Comparison of ENCODE assay signal across 8 mouse cellular contexts in genomic region chr5:137756882-137757661, GRCm38 (mm10). TPM values are rescaled to one million over a fixed set of nuclear protein-coding genes. Genes with fewer than 3 reads are reported as not detected.
DNase-seq lines count a peak whose midpoint lies in the region; ATAC-seq and TF ChIP-seq lines count a peak whose summit lies in the region.

No protein-coding gene starts in this region.

- no peak for ATAC-seq in embryonic facial prominence, embryonic 13.5 days (ENCODE audit: insufficient number of reproducible peaks, insufficient read depth, low FRiP score, low TSS enrichment, low read depth)
- peak; percentile 46; the same call in 1 of the 2 replicates for ATAC-seq in midbrain, embryonic 14.5 days (ENCODE audit: low FRiP score, low TSS enrichment)

- peak; percentile 79 for DNase-seq in 416B (ENCODE audit: low read depth)
- DNase-seq in adrenal gland, postnatal 25 days: peak; percentile 83
- peak; percentile 90 for DNase-seq in heart, adult 8-10 months (ENCODE audit: low spot score)
- peak; percentile 91 for DNase-seq in kidney, adult 2 months
- DNase-seq in limb, embryonic 10.5 days (ENCODE audit: low spot score): peak; percentile 92
- DNase-seq in midbrain, embryonic 14.5 days: peak; percentile 94
- DNase-seq in spleen, adult 18-20 months: peak; percentile 70 to 85

- WGBS in embryonic facial prominence, embryonic 13.5 days: 44% methylated on average over 10 of the region's 10 CpGs
- 29% methylated on average over 10 of the region's 10 CpGs for WGBS in kidney, adult 2 months
- WGBS in limb, embryonic 10.5 days: 54% methylated on average over 10 of the region's 10 CpGs
- 39% methylated on average over 10 of the region's 10 CpGs for WGBS in midbrain, embryonic 14.5 days

- no peaks in the 10 kb centered on the region for H3K27me3 ChIP-seq in embryonic facial prominence, embryonic 13.5 days
- H3K27me3 ChIP-seq in kidney, adult 2 months (replicated peaks; ENCODE audit: control insufficient read depth, insufficient read depth, low read length): no peaks in the 10 kb centered on the region
- no peaks in the 10 kb centered on the region for H3K27me3 ChIP-seq in limb, embryonic 10.5 days (ENCODE audit: low read depth, poor library complexity, severe bottlenecking)
- no peaks in the 10 kb centered on the region for H3K27me3 ChIP-seq in midbrain, embryonic 14.5 days (ENCODE audit: control insufficient read depth, insufficient read depth, low read length)

- H3K27ac ChIP-seq in embryonic facial prominence, embryonic 13.5 days: no peak overlapping the region
- peak overlapping the region; percentile 42 for H3K27ac ChIP-seq in kidney, adult 2 months (ENCODE audit: insufficient read depth, low read depth, low read length)
- H3K27ac ChIP-seq in limb, embryonic 10.5 days: peak overlapping the region; percentile 26; the same call in 1 of the 2 replicates
- no peak overlapping the region for H3K27ac ChIP-seq in midbrain, embryonic 14.5 days (replicated peaks; ENCODE audit: low read depth, low read length)

- no peaks in the 10 kb centered on the region for H3K9me3 ChIP-seq in embryonic facial prominence, embryonic 13.5 days
- H3K9me3 ChIP-seq in limb, embryonic 10.5 days (replicated peaks): no peaks in the 10 kb centered on the region
- no peaks in the 10 kb centered on the region for H3K9me3 ChIP-seq in midbrain, embryonic 14.5 days (ENCODE audit: control insufficient read depth, low read length)

- TF ChIP-seq POLR2A in kidney, adult 2 months (IDR thresholded peaks at IDR 0.05; ENCODE audit: low read depth, low read length): no peak

- H3K4me1 ChIP-seq in embryonic facial prominence, embryonic 13.5 days: peaks cover 16% of the 10 kb centered on the region; the same call in 1 of the 2 replicates
- H3K4me1 ChIP-seq in kidney, adult 2 months (ENCODE audit: control insufficient read depth, insufficient read depth, low read length): peaks cover 9% of the 10 kb centered on the region
- H3K4me1 ChIP-seq in limb, embryonic 10.5 days: peaks cover 7% of the 10 kb centered on the region
- peaks cover 2% of the 10 kb centered on the region; the same call in 1 of the 2 replicates for H3K4me1 ChIP-seq in midbrain, embryonic 14.5 days (ENCODE audit: control insufficient read depth, insufficient read depth, low read length)

- peak overlapping the region; percentile 49; the same call in 1 of the 2 replicates for H3K9ac ChIP-seq in embryonic facial prominence, embryonic 13.5 days
- H3K9ac ChIP-seq in midbrain, embryonic 14.5 days (replicated peaks; ENCODE audit: low read length): no peak overlapping the region

- H3K4me2 ChIP-seq in embryonic facial prominence, embryonic 13.5 days: no peak overlapping the region
- H3K4me2 ChIP-seq in midbrain, embryonic 14.5 days (ENCODE audit: low read length): no peak overlapping the region

- H3K4me3 ChIP-seq in embryonic facial prominence, embryonic 13.5 days: no peak overlapping the region
- H3K4me3 ChIP-seq in kidney, adult 2 months (ENCODE audit: insufficient read depth, low read depth, low read length): no peak overlapping the region
- H3K4me3 ChIP-seq in limb, embryonic 10.5 days: no peak overlapping the region
- no peak overlapping the region for H3K4me3 ChIP-seq in midbrain, embryonic 14.5 days (replicated peaks; ENCODE audit: low read depth, low read length)

- TF ChIP-seq CTCF in kidney, adult 2 months (conservative IDR thresholded peaks at IDR 0.05; ENCODE audit: insufficient read depth, insufficient read length, low read depth, low read length): peak; percentile 95

- peaks cover 62% of the 10 kb centered on the region for H3K36me3 ChIP-seq in embryonic facial prominence, embryonic 13.5 days
- H3K36me3 ChIP-seq in kidney, adult 2 months (ENCODE audit: control insufficient read depth, insufficient read depth, low read length): no peaks in the 10 kb centered on the region; the same call in 1 of the 2 replicates
- H3K36me3 ChIP-seq in limb, embryonic 10.5 days: peaks cover 70% of the 10 kb centered on the region
- H3K36me3 ChIP-seq in midbrain, embryonic 14.5 days (ENCODE audit: control insufficient read depth, insufficient read depth, low read length): peaks cover 20% of the 10 kb centered on the region

RNA-seq across cellular contexts. Expression of gene Tsc22d4, which starts 11.5 kb away (rescaled TPM):
- total RNA-seq in adrenal gland, postnatal 25 days (2021): 86.0 and 104 TPM in 2 replicates
- polyA plus RNA-seq in embryonic facial prominence, embryonic 13.5 days (2015; fragmentation: Nextera tagmentation; extraction: Ambion mirVana): 129 and 134 TPM in 2 replicates
- total RNA-seq in heart, adult 8-10 months (2022): 100 to 1,000 TPM; 237 to 281 (median 242) TPM
- polyA plus RNA-seq in kidney, adult 2 months (2012; rRNA removed): 71.2 and 78.4 TPM in 2 replicates
- polyA plus RNA-seq in limb, embryonic 10.5 days (2016; fragmentation: Nextera tagmentation; extraction: Ambion mirVana): 78.1 and 99.5 TPM in 2 replicates
- 42.1 and 47.0 TPM in 2 replicates for polyA plus RNA-seq in midbrain, embryonic 14.5 days (2014; fragmentation: Nextera tagmentation; extraction: Ambion mirVana)

RNA-seq across cellular contexts. Expression of gene Nyap1, which starts 15.7 kb away (rescaled TPM):
- total RNA-seq in adrenal gland, postnatal 25 days (2021): 3.0 and 5.6 TPM in 2 replicates
- polyA plus RNA-seq in embryonic facial prominence, embryonic 13.5 days (2015; fragmentation: Nextera tagmentation; extraction: Ambion mirVana): 3.5 and 4.4 TPM in 2 replicates
- total RNA-seq in heart, adult 8-10 months (2022): under 1 TPM; 0.35 to 0.89 (median 0.81) TPM
- polyA plus RNA-seq in kidney, adult 2 months (2012; rRNA removed): 3.1 and 4.1 TPM in 2 replicates
- polyA plus RNA-seq in limb, embryonic 10.5 days (2016; fragmentation: Nextera tagmentation; extraction: Ambion mirVana): 1.1 and 2.5 TPM in 2 replicates
- 16.2 and 28.8 TPM in 2 replicates for polyA plus RNA-seq in midbrain, embryonic 14.5 days (2014; fragmentation: Nextera tagmentation; extraction: Ambion mirVana)

RNA-seq across cellular contexts. Expression of gene Ppp1r35, which starts 21.6 kb away (rescaled TPM):
- 30.9 and 34.0 TPM in 2 replicates for total RNA-seq in adrenal gland, postnatal 25 days (2021)
- polyA plus RNA-seq in embryonic facial prominence, embryonic 13.5 days (2015; fragmentation: Nextera tagmentation; extraction: Ambion mirVana): 28.4 and 30.6 TPM in 2 replicates
- total RNA-seq in heart, adult 8-10 months (2022): 10 to 100 TPM in 1 of 4 experiments, 1 to 10 TPM in 3; 7.9 to 12.7 (median 8.6) TPM
- polyA plus RNA-seq in kidney, adult 2 months (2012; rRNA removed): 30.6 and 36.6 TPM in 2 replicates
- 47.0 and 49.5 TPM in 2 replicates for polyA plus RNA-seq in limb, embryonic 10.5 days (2016; fragmentation: Nextera tagmentation; extraction: Ambion mirVana)
- 53.4 and 58.6 TPM in 2 replicates for polyA plus RNA-seq in midbrain, embryonic 14.5 days (2014; fragmentation: Nextera tagmentation; extraction: Ambion mirVana)

RNA-seq across cellular contexts. Expression of gene Mepce, which starts 30.4 kb away (rescaled TPM):
- 58.3 and 66.5 TPM in 2 replicates for total RNA-seq in adrenal gland, postnatal 25 days (2021)
- 14.2 and 14.7 TPM in 2 replicates for polyA plus RNA-seq in embryonic facial prominence, embryonic 13.5 days (2015; fragmentation: Nextera tagmentation; extraction: Ambion mirVana)
- 10 to 100 TPM; 28.9 to 34.2 (median 31.4) TPM for total RNA-seq in heart, adult 8-10 months (2022)
- polyA plus RNA-seq in kidney, adult 2 months (2012; rRNA removed): 41.0 and 42.9 TPM in 2 replicates
- polyA plus RNA-seq in limb, embryonic 10.5 days (2016; fragmentation: Nextera tagmentation; extraction: Ambion mirVana): 11.3 and 11.8 TPM in 2 replicates
- polyA plus RNA-seq in midbrain, embryonic 14.5 days (2014; fragmentation: Nextera tagmentation; extraction: Ambion mirVana): 11.3 and 14.4 TPM in 2 replicates

RNA-seq across cellular contexts. Expression of gene Zcwpw1, which starts 30.5 kb away (rescaled TPM):
- total RNA-seq in adrenal gland, postnatal 25 days (2021): 3.6 and 5.2 TPM in 2 replicates
- 36.1 and 39.7 TPM in 2 replicates for polyA plus RNA-seq in embryonic facial prominence, embryonic 13.5 days (2015; fragmentation: Nextera tagmentation; extraction: Ambion mirVana)
- total RNA-seq in heart, adult 8-10 months (2022): under 1 TPM; 0.31 to 0.57 (median 0.54) TPM
- 1.6 and 2.5 TPM in 2 replicates for polyA plus RNA-seq in kidney, adult 2 months (2012; rRNA removed)
- polyA plus RNA-seq in limb, embryonic 10.5 days (2016; fragmentation: Nextera tagmentation; extraction: Ambion mirVana): 8.4 and 15.8 TPM in 2 replicates
- polyA plus RNA-seq in midbrain, embryonic 14.5 days (2014; fragmentation: Nextera tagmentation; extraction: Ambion mirVana): 5.6 and 8.2 TPM in 2 replicates

Comparison
In these comparisons a context has a peak if more than half of its experiments do, and no peak if none do; other contexts are left out.
1. H3K27ac ChIP-seq: peak in kidney, adult 2 months (single experiment) and limb, embryonic 10.5 days (single experiment); none in embryonic facial prominence, embryonic 13.5 days (single experiment) and midbrain, embryonic 14.5 days (single experiment).
2. Peak in every context shown above with its lines, with median percentiles within 50 percentile points of each other: DNase-seq.